Mouse (Mus musculus) ES-Bruce4 (cell line): ENCODE results near the gene Olfr1134. TPM values are rescaled to one million over a fixed set of nuclear protein-coding genes. Genes with fewer than 3 reads are reported as not detected.

Source experiments
- H3K27ac ChIP-seq: 2 replicates; pipeline ENCODE4 v1.5.1; 2012; ENCODE audit warnings: low read length, inconsistent platforms; ENCODE audit not compliant: insufficient read depth
- H3K27me3 ChIP-seq: 2 replicates; pipeline ENCODE4 v1.6.1; 2012; ENCODE audit warnings: mild to moderate bottlenecking, low read length, inconsistent platforms; ENCODE audit not compliant: control insufficient read depth, poor library complexity, insufficient read depth, severe bottlenecking
- H3K36me3 ChIP-seq: 2 replicates; pipeline ENCODE4 v1.6.1; 2012; ENCODE audit warnings: inconsistent platforms, mild to moderate bottlenecking, low read length, moderate library complexity; ENCODE audit not compliant: control insufficient read depth, poor library complexity, insufficient read depth, severe bottlenecking
- H3K4me1 ChIP-seq: one replicate; pipeline ENCODE4 v1.8.1; 2011; ENCODE audit warnings: low read length; ENCODE audit not compliant: control insufficient read depth, insufficient read depth
- H3K4me3 ChIP-seq: 2 replicates; pipeline ENCODE4 v1.5.1; 2011; ENCODE audit warnings: low read depth, mild to moderate bottlenecking, low read length
- H3K9ac ChIP-seq: 2 replicates; pipeline ENCODE4 v1.6.1; 2012; ENCODE audit warnings: low read depth, mild to moderate bottlenecking, inconsistent platforms; ENCODE audit not compliant: poor library complexity, severe bottlenecking
- H3K9me3 ChIP-seq: replicated peaks from 2 replicates; pipeline ENCODE4 v1.6.1; 2012; ENCODE audit warnings: mild to moderate bottlenecking, low read length, inconsistent platforms; ENCODE audit not compliant: control insufficient read depth, poor library complexity, insufficient read depth, severe bottlenecking
- CTCF ChIP-seq: IDR thresholded peaks from one replicate; pipeline ENCODE4 v1.8.1; 2011; ENCODE audit warnings: low read depth, low read length
- EP300 ChIP-seq: IDR thresholded peaks from 2 replicates; pipeline ENCODE4 v1.6.1; 2011; ENCODE audit warnings: low read depth, low read length; ENCODE audit not compliant: insufficient read depth
- POLR2A ChIP-seq: IDR thresholded peaks from one replicate; pipeline ENCODE4 v1.8.1; 2011; ENCODE audit warnings: low read length; ENCODE audit not compliant: insufficient read depth
- polyA plus RNA-seq: library from polyadenylated mRNA; stranded (reverse); fragments of >200 nt; gene quantifications from 2 replicates; pipeline ENCODE4 v1.2.4, GENCODE M21; 2011; ENCODE audit warnings: low read depth; ENCODE audit not compliant: missing spikeins, insufficient read depth, insufficient read length

Gene Olfr1134
- not detected in 2 replicates for polyA plus RNA-seq

- no peak within 1 kb of the TSS for H3K9ac ChIP-seq
- H3K27me3 ChIP-seq, result no peaks in the 10 kb centered on the region
- no peaks in the 10 kb centered on the region for H3K9me3 ChIP-seq
- no peak within 1 kb of the TSS for H3K4me3 ChIP-seq
- no peak for TF ChIP-seq POLR2A
- TF ChIP-seq EP300, result no peak
- TF ChIP-seq CTCF, result no peak
- no peaks in the 10 kb centered on the region for H3K36me3 ChIP-seq
- H3K27ac ChIP-seq, result no peak within 1 kb of the TSS
- no peaks in the 10 kb centered on the region for H3K4me1 ChIP-seq
These were observed at the start of gene Olfr1134 for GRCm38 (mm10) chr2:87658360-87658759. Olfr1134 (minus strand) TSS chr2:87658460.

- no peak within 1 kb of the TSS for H3K27ac ChIP-seq
- no peaks in the 10 kb centered on the region for H3K9me3 ChIP-seq
- no peak within 1 kb of the TSS for H3K4me3 ChIP-seq
- no peak within 1 kb of the TSS for H3K9ac ChIP-seq
- H3K36me3 ChIP-seq, result no peaks in the 10 kb centered on the region
- TF ChIP-seq EP300 (no peak), CTCF (no peak)
- no peaks in the 10 kb centered on the region for H3K27me3 ChIP-seq
- H3K4me1 ChIP-seq, result no peaks in the 10 kb centered on the region
These were observed 35.6 kb upstream of the Olfr1134 start, which contains the start of gene Olfr1136 for GRCm38 (mm10) chr2:87693847-87694246. Olfr1136 (minus strand) TSS chr2:87693947.

GRCm38 (mm10) chr2:87673564-87673963, 15.3 kb upstream of the Olfr1134 start, which contains the start of gene Olfr1135:
Olfr1135 (minus strand) TSS chr2:87673664.
- no peaks in the 10 kb centered on the region for H3K9me3 ChIP-seq
- no peak within 1 kb of the TSS for H3K4me3 ChIP-seq
- H3K4me1 ChIP-seq, result no peaks in the 10 kb centered on the region
- TF ChIP-seq EP300 (no peak), POLR2A (no peak)
- H3K27me3 ChIP-seq, result no peaks in the 10 kb centered on the region
- no peak within 1 kb of the TSS for H3K27ac ChIP-seq
- no peak within 1 kb of the TSS for H3K9ac ChIP-seq
- no peaks in the 10 kb centered on the region for H3K36me3 ChIP-seq

- Histone ChIP-seq H3K4me1 (no peaks in the 10 kb centered on the region), H3K9ac (no peak within 1 kb of the TSS), H3K4me3 (no peak within 1 kb of the TSS), H3K9me3 (no peaks in the 10 kb centered on the region), H3K27ac (no peak within 1 kb of the TSS), H3K36me3 (no peaks in the 10 kb centered on the region), H3K27me3 (no peaks in the 10 kb centered on the region)
- TF ChIP-seq EP300 (no peak), POLR2A (no peak), CTCF (no peak)
These were observed 11.0 kb downstream of the Olfr1134 start, which contains the start of gene Olfr1133 for GRCm38 (mm10) chr2:87647274-87647673. Olfr1133 (minus strand) TSS chr2:87647374.

GRCm38 (mm10) chr2:87642441-87642840, 15.8 kb downstream of the Olfr1134 start:
- H3K4me3 ChIP-seq, result no peak overlapping the region
- no peak overlapping the region for H3K27ac ChIP-seq
- H3K27me3 ChIP-seq, result no peaks in the 10 kb centered on the region
- no peaks in the 10 kb centered on the region for H3K4me1 ChIP-seq
- no peaks in the 10 kb centered on the region for H3K9me3 ChIP-seq
- no peak overlapping the region for H3K9ac ChIP-seq
- no peaks in the 10 kb centered on the region for H3K36me3 ChIP-seq
- TF ChIP-seq EP300 (no peak), CTCF (no peak)

- H3K36me3 ChIP-seq, result no peaks in the 10 kb centered on the region
- no peak within 1 kb of the TSS for H3K27ac ChIP-seq
- no peaks in the 10 kb centered on the region for H3K9me3 ChIP-seq
- no peak within 1 kb of the TSS for H3K9ac ChIP-seq
- no peaks in the 10 kb centered on the region for H3K27me3 ChIP-seq
- TF ChIP-seq POLR2A, result no peak
- no peak for TF ChIP-seq EP300
- TF ChIP-seq CTCF, result no peak
- no peaks in the 10 kb centered on the region for H3K4me1 ChIP-seq
- H3K4me3 ChIP-seq, result no peak within 1 kb of the TSS
These were observed 20.8 kb downstream of the Olfr1134 start, which contains the start of gene Olfr1132 for GRCm38 (mm10) chr2:87637435-87637834. Olfr1132 (minus strand) TSS chr2:87637535.
